Mouse (Mus musculus) spleen, adult 2 months (tissue): ENCODE results near the gene Crot.

ENCODE experiments used
- CTCF ChIP-seq: fragments of 200-500 bp; IDR thresholded peaks from 2 replicates; pipeline ENCODE4 v1.5.1; 2011; ENCODE audit warnings: mild to moderate bottlenecking, inconsistent platforms; ENCODE audit not compliant: insufficient read depth, insufficient read length, insufficient replicate concordance; ENCODE audit errors: extremely low read depth
- POLR2A ChIP-seq: fragments of 200-500 bp; IDR thresholded peaks from 2 replicates; pipeline ENCODE4 v1.6.1; 2011; ENCODE audit warnings: low read depth, low read length, inconsistent platforms

GRCm38 (mm10) chr5:8987925-8988324, 9.2 kb downstream of the Crot start:
- TF ChIP-seq CTCF (no peak), POLR2A (no peak)
